Mouse (Mus musculus): ENCODE measurements around the gene Tmtc1. TPM values are rescaled to one million over a fixed set of nuclear protein-coding genes. Genes with fewer than 3 reads are reported as not detected.

Tmtc1 gene
- polyA plus RNA-seq, 1 experiment from 2014 or later, result 3.2 TPM

DNA sequence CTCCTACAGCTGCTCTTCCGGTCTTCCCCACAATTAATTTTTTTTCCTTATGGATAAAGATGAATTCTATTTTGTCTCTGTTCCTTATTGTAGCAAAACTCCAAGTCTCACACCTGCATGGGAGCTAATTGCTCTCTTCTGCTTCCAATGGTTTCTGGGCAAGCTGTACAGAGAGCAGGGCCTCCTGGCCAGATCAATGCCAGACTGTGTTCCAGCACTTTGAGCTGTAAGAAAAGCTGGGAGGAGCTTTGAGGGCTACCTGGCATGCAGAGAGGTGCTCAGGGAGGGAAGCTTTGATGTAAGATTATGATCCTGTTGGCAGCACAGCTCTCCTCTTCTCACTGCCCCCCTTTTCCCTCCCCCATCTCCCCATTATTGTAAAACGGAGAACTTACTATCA is 10.6 kb upstream of the Tmtc1 start:
- WGBS, result 80% methylated on average over 2 of the region's 2 CpGs

DNA sequence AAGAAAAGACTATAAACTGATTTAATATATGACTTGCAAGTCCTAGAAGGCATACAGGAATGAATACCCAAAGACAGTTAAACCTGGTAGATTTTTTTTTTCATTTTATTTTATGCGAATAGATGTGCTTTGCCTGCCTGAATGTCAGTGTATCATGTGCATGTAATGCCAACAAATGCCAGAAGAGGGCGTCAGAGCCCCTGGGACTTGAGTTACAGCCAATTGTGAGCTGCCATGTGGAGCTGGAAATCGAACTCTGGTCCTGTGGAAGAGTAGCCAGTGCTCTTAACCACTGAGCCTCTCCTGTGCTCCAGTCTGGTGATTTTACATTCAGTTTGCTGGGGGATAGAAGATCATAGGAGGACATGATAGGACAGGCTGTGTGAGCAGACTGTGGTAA is 4.0 kb upstream of the Tmtc1 start:
- Histone ChIP-seq H3K27me3 (peaks cover 27% of the 10 kb centered on the region), H3K36me3 (no peaks in the 10 kb centered on the region), H3K9ac (no peak overlapping the region), H3K27ac (no peak overlapping the region), H3K4me3 (no peak overlapping the region), H3K4me2 (replicated peaks) (no peak overlapping the region), H3K9me3 (no peaks in the 10 kb centered on the region), H3K4me1 (peaks cover 9% of the 10 kb centered on the region; the same call in 1 of the 2 replicates)
- WGBS, result 64% methylated on average over 3 of the region's 3 CpGs
- ATAC-seq (ENCODE audit: insufficient number of reproducible peaks, insufficient read depth, low FRiP score, low TSS enrichment), result no peak

More for the DNA sequence above, 10.6 kb upstream of the Tmtc1 start:
- Histone ChIP-seq H3K27me3 (no peaks in the 10 kb centered on the region), H3K4me1 (no peaks in the 10 kb centered on the region), H3K36me3 (no peaks in the 10 kb centered on the region), H3K4me2 (replicated peaks) (no peak overlapping the region), H3K27ac (no peak overlapping the region), H3K9ac (no peak overlapping the region), H3K4me3 (no peak overlapping the region), H3K9me3 (peaks cover 4% of the 10 kb centered on the region; the same call in 1 of the 2 replicates)
- ATAC-seq (ENCODE audit: insufficient number of reproducible peaks, insufficient read depth, low FRiP score, low TSS enrichment), result no peak

DNA sequence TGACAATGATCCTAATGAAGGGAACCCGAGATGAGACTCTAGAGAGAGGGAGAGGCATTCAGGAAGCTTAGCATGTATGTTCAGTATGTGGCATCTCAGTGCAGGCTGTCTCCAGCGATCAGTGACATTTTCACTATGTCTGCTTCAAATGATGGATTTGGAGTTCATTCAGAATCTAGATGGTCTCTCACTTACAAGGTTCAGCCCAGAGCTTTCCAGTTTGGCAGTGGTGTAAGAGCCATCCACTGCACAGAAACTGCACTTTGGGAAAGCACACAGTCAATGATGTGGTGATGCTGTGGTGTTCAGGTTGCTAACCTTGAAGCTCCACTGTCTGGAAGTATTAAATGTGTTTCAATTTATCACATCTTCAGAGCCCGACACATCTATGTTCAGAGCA is 1.9 kb upstream of the Tmtc1 start:
- Histone ChIP-seq H3K36me3 (no peaks in the 10 kb centered on the region), H3K4me3 (no peak overlapping the region), H3K27ac (no peak overlapping the region), H3K9me3 (no peaks in the 10 kb centered on the region), H3K27me3 (peaks cover 44% of the 10 kb centered on the region), H3K4me1 (peaks cover 21% of the 10 kb centered on the region; the same call in 1 of the 2 replicates), H3K9ac (no peak overlapping the region), H3K4me2 (replicated peaks) (no peak overlapping the region)
- ATAC-seq (ENCODE audit: insufficient number of reproducible peaks, insufficient read depth, low FRiP score, low TSS enrichment), result no peak
- WGBS, result 66% methylated on average over 3 of the region's 3 CpGs

- Histone ChIP-seq H3K36me3 (no peaks in the 10 kb centered on the region), H3K4me2 (replicated peaks) (peak overlapping the region; percentile 84), H3K27me3 (peaks cover 49% of the 10 kb centered on the region), H3K9ac (peak overlapping the region; percentile 78), H3K4me1 (peaks cover 21% of the 10 kb centered on the region; the same call in 1 of the 2 replicates), H3K9me3 (no peaks in the 10 kb centered on the region), H3K27ac (no peak overlapping the region), H3K4me3 (peak overlapping the region; percentile 62)
- 4% methylated on average over 9 of the region's 9 CpGs for WGBS
- ATAC-seq (ENCODE audit: insufficient number of reproducible peaks, insufficient read depth, low FRiP score, low TSS enrichment), result no peak
These were observed 607 bp upstream of the Tmtc1 start for GRCm38 (mm10) chr6:148444796-148445195.

- WGBS, result 3% methylated on average over 15 of the region's 15 CpGs
- peak overlapping the region; percentile 62 for H3K4me3 ChIP-seq
- peak overlapping the region; percentile 84 for H3K4me2 ChIP-seq (replicated peaks)
- H3K27me3 ChIP-seq, result peaks cover 49% of the 10 kb centered on the region
- ATAC-seq (ENCODE audit: insufficient number of reproducible peaks, insufficient read depth, low FRiP score, low TSS enrichment), result no peak
- peak overlapping the region; percentile 78 for H3K9ac ChIP-seq
- H3K27ac ChIP-seq, result no peak overlapping the region
- no peaks in the 10 kb centered on the region for H3K9me3 ChIP-seq
- peaks cover 26% of the 10 kb centered on the region; the same call in 1 of the 2 replicates for H3K4me1 ChIP-seq
- H3K36me3 ChIP-seq, result no peaks in the 10 kb centered on the region
These were observed 881 bp downstream of the Tmtc1 start for GRCm38 (mm10) chr6:148443291-148443725.

GRCm38 (mm10) chr6:148442671-148443290 is 1.4 kb downstream of the Tmtc1 start:
- Histone ChIP-seq H3K9ac (peak overlapping the region; percentile 78), H3K4me2 (replicated peaks) (peak overlapping the region; percentile 84)

DNA sequence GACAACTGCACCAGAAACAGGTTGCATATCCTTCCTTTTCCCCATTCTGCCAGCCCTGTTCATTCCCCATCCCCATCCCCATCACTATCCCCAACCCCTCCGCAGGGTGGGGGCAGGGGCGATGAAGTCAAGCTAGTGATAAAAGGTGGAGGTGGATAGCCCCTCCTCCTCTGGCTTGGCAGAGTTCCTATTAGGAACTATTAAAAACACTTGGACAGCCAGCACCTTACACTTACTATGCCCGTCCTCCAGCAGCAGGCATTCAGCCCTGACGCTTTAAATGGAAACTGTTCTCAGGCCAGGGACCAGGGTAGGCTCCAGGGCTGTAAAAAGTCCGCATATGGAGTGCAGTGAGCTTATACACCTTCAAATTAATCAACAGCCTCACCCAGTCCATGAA is 2.3 kb downstream of the Tmtc1 start:
- H3K9ac ChIP-seq, result no peak overlapping the region
- H3K27ac ChIP-seq, result no peak overlapping the region
- peak overlapping the region; percentile 84 for H3K4me2 ChIP-seq (replicated peaks)
- H3K4me3 ChIP-seq, result peak overlapping the region; percentile 62
- H3K36me3 ChIP-seq, result no peaks in the 10 kb centered on the region
- WGBS, result 10% methylated on average over 5 of the region's 5 CpGs
- no peaks in the 10 kb centered on the region for H3K9me3 ChIP-seq
- H3K27me3 ChIP-seq, result peaks cover 49% of the 10 kb centered on the region
- ATAC-seq (ENCODE audit: insufficient number of reproducible peaks, insufficient read depth, low FRiP score, low TSS enrichment), result no peak
- H3K4me1 ChIP-seq, result peaks cover 26% of the 10 kb centered on the region; the same call in 1 of the 2 replicates

More at GRCm38 (mm10) chr6:148442671-148443290, 1.4 kb downstream of the Tmtc1 start:
- Histone ChIP-seq H3K36me3 (no peaks in the 10 kb centered on the region), H3K27me3 (peaks cover 49% of the 10 kb centered on the region), H3K27ac (no peak overlapping the region), H3K4me3 (peak overlapping the region; percentile 62), H3K9me3 (no peaks in the 10 kb centered on the region), H3K4me1 (peaks cover 26% of the 10 kb centered on the region; the same call in 1 of the 2 replicates)
- 2% methylated on average over 27 of the region's 27 CpGs for WGBS
- ATAC-seq (ENCODE audit: insufficient number of reproducible peaks, insufficient read depth, low FRiP score, low TSS enrichment), result no peak

DNA sequence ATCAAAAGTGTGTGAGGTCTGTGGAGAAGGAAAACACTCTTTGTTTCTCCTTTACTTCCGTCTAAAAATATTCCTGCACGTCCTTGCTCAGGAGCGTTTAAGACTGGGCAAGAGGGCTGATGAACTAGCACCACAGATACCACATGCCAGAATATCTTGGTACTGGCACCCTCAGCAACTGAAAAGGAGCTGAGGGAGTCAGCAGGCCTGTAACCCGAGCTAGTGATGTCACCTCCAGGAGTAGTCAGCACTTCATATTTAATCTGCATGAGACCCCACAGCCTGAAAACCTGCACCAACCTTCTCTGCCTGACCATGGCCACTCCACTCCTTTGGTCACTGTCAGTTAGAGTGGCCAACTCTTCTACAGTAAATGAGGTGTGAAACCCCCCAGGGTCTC is 5.1 kb downstream of the Tmtc1 start:
- Histone ChIP-seq H3K4me2 (replicated peaks) (no peak overlapping the region), H3K4me1 (peaks cover 20% of the 10 kb centered on the region; the same call in 1 of the 2 replicates), H3K36me3 (no peaks in the 10 kb centered on the region), H3K9me3 (no peaks in the 10 kb centered on the region), H3K9ac (no peak overlapping the region), H3K4me3 (no peak overlapping the region), H3K27ac (no peak overlapping the region), H3K27me3 (peaks cover 26% of the 10 kb centered on the region)
- ATAC-seq (ENCODE audit: insufficient number of reproducible peaks, insufficient read depth, low FRiP score, low TSS enrichment), result no peak
- 64% methylated on average over 4 of the region's 4 CpGs for WGBS

DNA sequence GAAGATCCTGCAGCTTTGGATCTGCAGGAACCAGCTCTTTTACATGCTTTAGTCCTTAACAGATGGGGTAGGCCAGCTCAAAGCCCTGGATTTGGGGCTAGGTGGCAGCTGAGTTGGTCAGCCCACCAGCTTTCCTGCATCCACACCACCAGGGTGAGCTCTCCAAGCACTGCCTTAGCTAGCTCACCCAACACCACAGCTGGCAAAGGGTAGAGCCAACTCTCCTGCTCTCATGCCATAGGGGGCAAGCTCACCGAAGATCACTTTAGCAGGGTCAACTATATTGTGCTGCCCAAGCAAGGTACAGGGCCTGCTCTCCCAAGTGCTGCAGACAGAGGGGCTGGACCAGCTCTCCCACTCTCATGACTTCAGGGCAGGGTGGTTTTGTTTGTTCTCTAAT is 6.6 kb downstream of the Tmtc1 start:
- Histone ChIP-seq H3K9me3 (no peaks in the 10 kb centered on the region), H3K27me3 (peaks cover 16% of the 10 kb centered on the region), H3K36me3 (no peaks in the 10 kb centered on the region), H3K27ac (no peak overlapping the region), H3K4me3 (no peak overlapping the region), H3K9ac (no peak overlapping the region), H3K4me2 (replicated peaks) (no peak overlapping the region), H3K4me1 (peaks cover 13% of the 10 kb centered on the region; the same call in 1 of the 2 replicates)
- WGBS, result 100% methylated on average over 1 of the region's 1 CpGs
- ATAC-seq (ENCODE audit: insufficient number of reproducible peaks, insufficient read depth, low FRiP score, low TSS enrichment), result no peak

DNA sequence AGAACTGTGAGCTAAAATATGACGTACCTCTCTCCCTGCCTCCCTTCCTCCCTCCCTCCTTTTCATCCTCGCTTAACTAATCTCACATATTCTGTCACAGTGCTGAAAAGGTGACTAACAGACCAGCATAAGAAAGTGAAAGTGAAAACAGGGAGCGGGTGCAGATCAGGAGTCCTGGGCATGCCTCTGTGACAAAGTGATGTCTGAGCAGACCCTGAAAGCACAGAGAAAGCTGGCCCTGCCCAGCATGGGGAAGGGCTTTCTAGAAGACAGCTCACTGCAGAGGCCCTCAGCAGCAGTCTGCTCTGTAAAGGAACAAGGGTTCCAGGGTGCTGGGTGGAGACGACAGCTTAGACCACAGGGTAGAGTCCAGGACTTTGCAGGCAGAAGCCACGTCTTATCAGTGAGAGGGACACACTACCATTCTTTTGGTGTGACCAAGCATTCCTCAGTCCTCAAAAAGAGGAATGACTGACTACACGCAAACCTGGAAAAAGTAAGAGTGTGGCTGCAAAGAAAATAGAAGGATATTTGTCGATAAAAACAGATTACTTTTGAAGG is 7.7 kb downstream of the Tmtc1 start:
- H3K27ac ChIP-seq, result no peak overlapping the region
- H3K4me3 ChIP-seq, result no peak overlapping the region
- H3K4me1 ChIP-seq, result peaks cover 5% of the 10 kb centered on the region; the same call in 1 of the 2 replicates
- peaks cover 9% of the 10 kb centered on the region for H3K27me3 ChIP-seq
- H3K9ac ChIP-seq, result no peak overlapping the region
- WGBS, result 84% methylated on average over 7 of the region's 7 CpGs
- H3K9me3 ChIP-seq, result no peaks in the 10 kb centered on the region
- no peaks in the 10 kb centered on the region for H3K36me3 ChIP-seq
- ATAC-seq (ENCODE audit: insufficient number of reproducible peaks, insufficient read depth, low FRiP score, low TSS enrichment), result no peak
- no peak overlapping the region for H3K4me2 ChIP-seq (replicated peaks)

GRCm38 (mm10) chr6:148421577-148421976 is 22.6 kb downstream of the Tmtc1 start:
- H3K9me3 ChIP-seq, result no peaks in the 10 kb centered on the region
- H3K27me3 ChIP-seq, result no peaks in the 10 kb centered on the region
- H3K27ac ChIP-seq, result no peak overlapping the region
- no peak overlapping the region for H3K4me3 ChIP-seq
- WGBS, result 23% methylated on average over 7 of the region's 7 CpGs
- no peak overlapping the region for H3K4me2 ChIP-seq (replicated peaks)
- no peak overlapping the region for H3K9ac ChIP-seq
- peak; percentile 70; the same call in 1 of the 2 replicates for ATAC-seq (ENCODE audit: insufficient number of reproducible peaks, insufficient read depth, low FRiP score, low TSS enrichment)
- no peaks in the 10 kb centered on the region for H3K4me1 ChIP-seq
- no peaks in the 10 kb centered on the region for H3K36me3 ChIP-seq

DNA sequence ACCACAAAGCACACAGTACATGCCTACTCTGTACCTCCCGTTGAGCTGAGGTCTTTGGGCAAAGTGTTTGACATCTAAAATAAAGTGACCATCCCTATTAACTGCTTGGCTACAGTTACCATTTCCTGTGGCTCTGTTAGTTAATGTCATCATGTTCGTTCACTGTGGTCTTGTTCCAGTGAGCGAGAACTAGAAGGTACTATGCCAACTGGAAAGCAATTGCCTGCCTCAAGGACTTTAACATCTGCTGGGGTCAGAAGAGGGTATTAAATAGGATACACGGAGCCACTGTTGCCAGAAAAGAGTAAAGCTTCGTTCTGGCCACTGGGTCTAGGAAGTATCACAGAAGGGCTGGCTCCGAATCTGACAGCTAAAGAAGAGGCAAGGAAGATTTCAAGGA is 23.8 kb downstream of the Tmtc1 start:
- WGBS, result 75% methylated on average over 6 of the region's 6 CpGs
- no peaks in the 10 kb centered on the region for H3K4me1 ChIP-seq
- ATAC-seq (ENCODE audit: insufficient number of reproducible peaks, insufficient read depth, low FRiP score, low TSS enrichment), result no peak
- H3K36me3 ChIP-seq, result no peaks in the 10 kb centered on the region
- H3K4me2 ChIP-seq (replicated peaks), result no peak overlapping the region
- H3K27ac ChIP-seq, result no peak overlapping the region
- H3K4me3 ChIP-seq, result no peak overlapping the region
- H3K27me3 ChIP-seq, result no peaks in the 10 kb centered on the region
- H3K9me3 ChIP-seq, result no peaks in the 10 kb centered on the region
- no peak overlapping the region for H3K9ac ChIP-seq
